Mouse (Mus musculus): ENCODE measurements around the gene Mlh3. TPM values are rescaled to one million over a fixed set of nuclear protein-coding genes. Genes with fewer than 3 reads are reported as not detected.

Gene Mlh3
- polyA plus RNA-seq, 1 experiment from 2014 or later = 9.0 TPM

- Histone ChIP-seq H3K4me2 (ENCODE audit: low read length) (no peak overlapping the region), H3K4me1 (ENCODE audit: control insufficient read depth, insufficient read depth, low read length) (peaks cover 4% of the 10 kb centered on the region; the same call in 1 of the 2 replicates), H3K9me3 (replicated peaks; ENCODE audit: control insufficient read depth, low read length) (no peaks in the 10 kb centered on the region), H3K9ac (ENCODE audit: low read length) (no peak overlapping the region), H3K27me3 (replicated peaks; ENCODE audit: control insufficient read depth, insufficient read depth, low read length) (no peaks in the 10 kb centered on the region), H3K27ac (ENCODE audit: low read depth, low read length) (no peak overlapping the region), H3K36me3 (ENCODE audit: control insufficient read depth, insufficient read depth, low read length) (peaks cover 5% of the 10 kb centered on the region; the same call in 1 of the 2 replicates), H3K4me3 (ENCODE audit: low read depth, low read length) (no peak overlapping the region)
- DNase-seq (ENCODE audit: low spot score) = no peak
- 94% methylated on average over 10 of the region's 10 CpGs for WGBS
- no peak for ATAC-seq
Observed at GRCm38 (mm10) chr12:85278919-85279318, 8.5 kb upstream of the Mlh3 start.

- 53% methylated on average over 5 of the region's 5 CpGs for WGBS
- no peak overlapping the region for H3K4me3 ChIP-seq (ENCODE audit: low read depth, low read length)
- H3K9me3 ChIP-seq (replicated peaks; ENCODE audit: control insufficient read depth, low read length) = no peaks in the 10 kb centered on the region
- H3K27me3 ChIP-seq (replicated peaks; ENCODE audit: control insufficient read depth, insufficient read depth, low read length) = no peaks in the 10 kb centered on the region
- H3K9ac ChIP-seq (ENCODE audit: low read length) = no peak overlapping the region
- DNase-seq (ENCODE audit: low spot score) = no peak
- peaks cover 4% of the 10 kb centered on the region; the same call in 1 of the 2 replicates for H3K4me1 ChIP-seq (ENCODE audit: control insufficient read depth, insufficient read depth, low read length)
- H3K4me2 ChIP-seq (ENCODE audit: low read length) = no peak overlapping the region
- H3K27ac ChIP-seq (ENCODE audit: low read depth, low read length) = no peak overlapping the region
- ATAC-seq = no peak
- peaks cover 5% of the 10 kb centered on the region; the same call in 1 of the 2 replicates for H3K36me3 ChIP-seq (ENCODE audit: control insufficient read depth, insufficient read depth, low read length)
Observed at GRCm38 (mm10) chr12:85276273-85276672, 5.9 kb upstream of the Mlh3 start.

- H3K9me3 ChIP-seq (replicated peaks; ENCODE audit: control insufficient read depth, low read length) = no peaks in the 10 kb centered on the region
- no peak overlapping the region for H3K4me2 ChIP-seq (ENCODE audit: low read length)
- H3K4me3 ChIP-seq (ENCODE audit: low read depth, low read length) = no peak overlapping the region
- no peak for DNase-seq (ENCODE audit: low spot score)
- peaks cover 12% of the 10 kb centered on the region; the same call in 1 of the 2 replicates for H3K36me3 ChIP-seq (ENCODE audit: control insufficient read depth, insufficient read depth, low read length)
- WGBS = 94% methylated on average over 10 of the region's 10 CpGs
- H3K27me3 ChIP-seq (replicated peaks; ENCODE audit: control insufficient read depth, insufficient read depth, low read length) = no peaks in the 10 kb centered on the region
- no peak for ATAC-seq
- H3K9ac ChIP-seq (ENCODE audit: low read length) = no peak overlapping the region
- H3K4me1 ChIP-seq (ENCODE audit: control insufficient read depth, insufficient read depth, low read length) = 0 out of 2 replicates have a peak, but pooled peaks cover 4% of the 10 kb centered on the region
- no peak overlapping the region for H3K27ac ChIP-seq (ENCODE audit: low read depth, low read length)
Observed at GRCm38 (mm10) chr12:85273508-85273907, 3.1 kb upstream of the Mlh3 start.

GRCm38 (mm10) chr12:85271843-85272206 is 1.4 kb upstream of the Mlh3 start:
- Histone ChIP-seq H3K4me2 (ENCODE audit: low read length) (no peak overlapping the region), H3K9me3 (replicated peaks; ENCODE audit: control insufficient read depth, low read length) (no peaks in the 10 kb centered on the region), H3K4me3 (ENCODE audit: low read depth, low read length) (no peak overlapping the region), H3K27me3 (replicated peaks; ENCODE audit: control insufficient read depth, insufficient read depth, low read length) (no peaks in the 10 kb centered on the region), H3K4me1 (ENCODE audit: control insufficient read depth, insufficient read depth, low read length) (0 out of 2 replicates have a peak, but pooled peaks cover 4% of the 10 kb centered on the region), H3K36me3 (ENCODE audit: control insufficient read depth, insufficient read depth, low read length) (peaks cover 13% of the 10 kb centered on the region; the same call in 1 of the 2 replicates), H3K27ac (ENCODE audit: low read depth, low read length) (no peak overlapping the region), H3K9ac (ENCODE audit: low read length) (no peak overlapping the region)
- DNase-seq (ENCODE audit: low spot score) = no peak
- ATAC-seq = no peak
- 74% methylated on average over 4 of the region's 4 CpGs for WGBS

GRCm38 (mm10) chr12:85271132-85271842 is 888 bp upstream of the Mlh3 start:
- no peak for ATAC-seq
- H3K4me2 ChIP-seq (ENCODE audit: low read length) = no peak overlapping the region
- no peak overlapping the region for H3K4me3 ChIP-seq (ENCODE audit: low read depth, low read length)

GRCm38 (mm10) chr12:85269821-85270220 is 578 bp downstream of the Mlh3 start:
- no peak for ATAC-seq
- 58% methylated on average over 3 of the region's 3 CpGs for WGBS

More at GRCm38 (mm10) chr12:85271132-85271842, 888 bp upstream of the Mlh3 start:
- Histone ChIP-seq H3K36me3 (ENCODE audit: control insufficient read depth, insufficient read depth, low read length) (peaks cover 13% of the 10 kb centered on the region; the same call in 1 of the 2 replicates), H3K9ac (ENCODE audit: low read length) (no peak overlapping the region), H3K9me3 (replicated peaks; ENCODE audit: control insufficient read depth, low read length) (no peaks in the 10 kb centered on the region), H3K27ac (ENCODE audit: low read depth, low read length) (no peak overlapping the region), H3K27me3 (replicated peaks; ENCODE audit: control insufficient read depth, insufficient read depth, low read length) (no peaks in the 10 kb centered on the region), H3K4me1 (ENCODE audit: control insufficient read depth, insufficient read depth, low read length) (0 out of 2 replicates have a peak, but pooled peaks cover 4% of the 10 kb centered on the region)
- no peak for DNase-seq (ENCODE audit: low spot score)
- 82% methylated on average over 7 of the region's 7 CpGs for WGBS

GRCm38 (mm10) chr12:85266248-85266647 is 4.2 kb downstream of the Mlh3 start:
- Histone ChIP-seq H3K9ac (ENCODE audit: low read length) (no peak overlapping the region), H3K36me3 (ENCODE audit: control insufficient read depth, insufficient read depth, low read length) (0 out of 2 replicates have a peak, but pooled peaks cover 7% of the 10 kb centered on the region), H3K4me2 (ENCODE audit: low read length) (no peak overlapping the region), H3K4me3 (ENCODE audit: low read depth, low read length) (no peak overlapping the region), H3K4me1 (ENCODE audit: control insufficient read depth, insufficient read depth, low read length) (peaks cover 7% of the 10 kb centered on the region; the same call in 1 of the 2 replicates), H3K9me3 (replicated peaks; ENCODE audit: control insufficient read depth, low read length) (no peaks in the 10 kb centered on the region), H3K27ac (ENCODE audit: low read depth, low read length) (no peak overlapping the region), H3K27me3 (replicated peaks; ENCODE audit: control insufficient read depth, insufficient read depth, low read length) (no peaks in the 10 kb centered on the region)
- DNase-seq (ENCODE audit: low spot score) = no peak
- no peak for ATAC-seq
- 97% methylated on average over 3 of the region's 3 CpGs for WGBS

More at GRCm38 (mm10) chr12:85269821-85270220, 578 bp downstream of the Mlh3 start:
- Histone ChIP-seq H3K4me2 (ENCODE audit: low read length) (peak overlapping the region; percentile 57), H3K4me3 (ENCODE audit: low read depth, low read length) (peak overlapping the region; percentile 54), H3K36me3 (ENCODE audit: control insufficient read depth, insufficient read depth, low read length) (0 out of 2 replicates have a peak, but pooled peaks cover 7% of the 10 kb centered on the region), H3K9me3 (replicated peaks; ENCODE audit: control insufficient read depth, low read length) (no peaks in the 10 kb centered on the region), H3K27ac (ENCODE audit: low read depth, low read length) (peak overlapping the region; percentile 87), H3K4me1 (ENCODE audit: control insufficient read depth, insufficient read depth, low read length) (peaks cover 7% of the 10 kb centered on the region; the same call in 1 of the 2 replicates), H3K9ac (ENCODE audit: low read length) (peak overlapping the region; percentile 77), H3K27me3 (replicated peaks; ENCODE audit: control insufficient read depth, insufficient read depth, low read length) (no peaks in the 10 kb centered on the region)
- no peak for DNase-seq (ENCODE audit: low spot score)

GRCm38 (mm10) chr12:85264940-85265339 is 5.5 kb downstream of the Mlh3 start:
- no peaks in the 10 kb centered on the region for H3K9me3 ChIP-seq (replicated peaks; ENCODE audit: control insufficient read depth, low read length)
- H3K4me1 ChIP-seq (ENCODE audit: control insufficient read depth, insufficient read depth, low read length) = peaks cover 5% of the 10 kb centered on the region; the same call in 1 of the 2 replicates
- 0 out of 2 replicates have a peak, but pooled peaks cover 7% of the 10 kb centered on the region for H3K36me3 ChIP-seq (ENCODE audit: control insufficient read depth, insufficient read depth, low read length)
- ATAC-seq (no peak), DNase-seq (ENCODE audit: low spot score) (no peak)
- no peak overlapping the region for H3K27ac ChIP-seq (ENCODE audit: low read depth, low read length)
- no peak overlapping the region for H3K4me3 ChIP-seq (ENCODE audit: low read depth, low read length)
- no peaks in the 10 kb centered on the region for H3K27me3 ChIP-seq (replicated peaks; ENCODE audit: control insufficient read depth, insufficient read depth, low read length)
- 64% methylated on average over 7 of the region's 7 CpGs for WGBS
- no peak overlapping the region for H3K4me2 ChIP-seq (ENCODE audit: low read length)
- no peak overlapping the region for H3K9ac ChIP-seq (ENCODE audit: low read length)

- ATAC-seq = peak; percentile 15; the same call in 1 of the 2 replicates
- Histone ChIP-seq H3K9me3 (replicated peaks; ENCODE audit: control insufficient read depth, low read length) (no peaks in the 10 kb centered on the region), H3K27me3 (replicated peaks; ENCODE audit: control insufficient read depth, insufficient read depth, low read length) (no peaks in the 10 kb centered on the region), H3K27ac (ENCODE audit: low read depth, low read length) (no peak overlapping the region), H3K36me3 (ENCODE audit: control insufficient read depth, insufficient read depth, low read length) (0 out of 2 replicates have a peak, but pooled peaks cover 7% of the 10 kb centered on the region), H3K9ac (ENCODE audit: low read length) (no peak overlapping the region), H3K4me3 (ENCODE audit: low read depth, low read length) (no peak overlapping the region), H3K4me1 (ENCODE audit: control insufficient read depth, insufficient read depth, low read length) (peaks cover 3% of the 10 kb centered on the region; the same call in 1 of the 2 replicates), H3K4me2 (ENCODE audit: low read length) (no peak overlapping the region)
- WGBS = 75% methylated on average over 8 of the region's 8 CpGs
- DNase-seq (ENCODE audit: low spot score) = peak; percentile 36
Observed at GRCm38 (mm10) chr12:85264531-85264930, 5.9 kb downstream of the Mlh3 start.
